Mouse (Mus musculus): ENCODE measurements around the gene Rnaseh2b. TPM values are rescaled to one million over a fixed set of nuclear protein-coding genes. Genes with fewer than 3 reads are reported as not detected.

Rnaseh2b gene
- polyA plus RNA-seq (2012), result 13.1 and 19.9 TPM in 2 replicates

DNA sequence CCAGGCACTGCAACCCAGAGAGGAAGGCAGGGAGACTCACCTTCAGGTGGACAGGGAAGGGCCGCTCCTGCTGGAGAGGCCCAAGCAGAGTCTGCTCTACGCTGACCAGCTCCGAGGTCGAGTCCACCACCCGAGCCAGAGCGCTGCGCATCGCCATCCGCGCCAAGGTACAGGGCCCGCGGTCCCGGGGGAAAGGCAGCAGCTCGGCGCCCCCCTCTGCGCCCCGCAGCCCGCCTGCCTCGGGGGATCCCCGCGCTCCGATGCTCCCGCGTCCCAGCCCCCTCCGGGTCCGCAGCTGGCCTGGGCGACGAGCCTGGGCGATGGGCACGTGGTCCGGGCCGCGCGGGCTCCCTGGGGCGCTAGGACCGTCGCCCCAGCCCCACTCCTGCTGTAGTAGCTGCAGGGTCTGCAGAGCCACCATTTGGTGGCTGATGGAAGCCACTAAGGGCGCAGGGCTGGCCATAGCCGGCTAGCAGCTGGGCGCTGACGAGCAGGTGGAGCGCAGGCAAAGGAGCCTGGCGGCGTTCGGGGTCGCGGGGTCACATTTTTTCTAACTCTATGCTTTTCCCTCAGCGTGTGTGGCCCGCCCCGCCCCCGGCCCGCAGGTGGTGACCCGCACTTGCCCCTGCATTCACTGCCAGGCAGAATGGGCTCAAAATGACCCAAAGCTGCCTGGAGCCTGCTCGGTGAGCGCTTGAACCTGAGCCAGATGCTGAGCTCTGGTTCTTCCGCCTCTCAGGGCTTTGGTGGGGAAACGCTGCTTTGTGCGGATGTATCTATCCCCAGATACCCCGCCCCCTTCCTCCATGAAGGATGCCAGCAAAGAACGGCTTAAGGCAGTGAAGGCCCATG is at the start of gene Rnaseh2b, which contains the start of gene Dleu7:
Rnaseh2b (plus strand) TSS at position 102 of the 852 bp plus-strand sequence.
Dleu7 (minus strand) TSS at position 560 of the 852 bp plus-strand sequence.
- TF ChIP-seq GATA1 (IDR thresholded peaks at IDR 0.05; ENCODE audit: low read length), result no peak

- no peak for TF ChIP-seq GATA1 (IDR thresholded peaks at IDR 0.05; ENCODE audit: low read length)
Measured at GRCm38 (mm10) chr14:62243530-62243929, 48.9 kb upstream of the Rnaseh2b start.

DNA sequence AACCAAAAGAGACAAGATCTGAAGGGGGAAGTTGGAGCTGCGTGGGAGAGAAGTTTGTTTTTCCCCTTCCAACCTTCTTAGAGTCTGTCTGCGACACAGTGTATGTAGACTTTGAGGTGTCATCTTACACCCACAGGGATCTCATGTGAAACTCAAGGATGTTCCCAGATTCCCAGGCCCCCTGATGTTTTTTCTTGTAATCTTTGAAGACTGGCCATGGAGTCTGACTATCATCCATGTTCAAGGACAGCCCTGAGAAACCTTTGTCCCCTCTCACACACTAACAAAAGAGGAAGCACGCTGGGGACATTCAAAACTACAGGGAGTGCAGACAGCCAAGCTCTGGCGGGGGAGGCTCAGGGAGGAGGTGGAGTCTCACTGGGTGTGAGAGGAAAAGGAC is 46.8 kb upstream of the Rnaseh2b start:
- TF ChIP-seq GATA1 (IDR thresholded peaks at IDR 0.05; ENCODE audit: low read length), result no peak

GRCm38 (mm10) chr14:62248345-62248744 is 44.0 kb upstream of the Rnaseh2b start:
- no peak for TF ChIP-seq GATA1 (IDR thresholded peaks at IDR 0.05; ENCODE audit: low read length)

DNA sequence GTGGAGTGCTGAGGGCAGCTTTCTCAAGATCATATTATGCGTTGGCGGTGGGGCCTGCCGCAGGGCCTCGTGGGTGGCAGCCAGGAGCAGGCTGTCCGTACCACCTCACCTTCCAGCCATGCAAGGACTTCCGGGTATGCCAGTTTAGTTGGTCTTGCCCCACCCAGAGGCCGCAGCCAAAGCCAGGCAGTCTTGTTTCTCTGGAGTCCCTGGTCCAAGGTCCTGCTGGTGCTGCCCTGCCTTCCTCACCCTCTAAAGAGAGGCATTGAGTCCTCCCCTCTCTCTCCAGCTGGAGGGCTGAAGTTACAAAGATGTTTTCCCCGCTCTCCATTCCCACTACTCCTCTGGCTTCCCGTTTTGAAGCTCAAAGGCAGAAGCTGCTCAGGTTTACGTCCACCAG is 43.6 kb upstream of the Rnaseh2b start:
- no peak for TF ChIP-seq GATA1 (IDR thresholded peaks at IDR 0.05; ENCODE audit: low read length)

- TF ChIP-seq GATA1 (IDR thresholded peaks at IDR 0.05; ENCODE audit: low read length), result no peak
Measured at GRCm38 (mm10) chr14:62249251-62249650, 43.1 kb upstream of the Rnaseh2b start.

- no peak for TF ChIP-seq GATA1 (IDR thresholded peaks at IDR 0.05; ENCODE audit: low read length)
Measured at GRCm38 (mm10) chr14:62250046-62250445, 42.3 kb upstream of the Rnaseh2b start.

DNA sequence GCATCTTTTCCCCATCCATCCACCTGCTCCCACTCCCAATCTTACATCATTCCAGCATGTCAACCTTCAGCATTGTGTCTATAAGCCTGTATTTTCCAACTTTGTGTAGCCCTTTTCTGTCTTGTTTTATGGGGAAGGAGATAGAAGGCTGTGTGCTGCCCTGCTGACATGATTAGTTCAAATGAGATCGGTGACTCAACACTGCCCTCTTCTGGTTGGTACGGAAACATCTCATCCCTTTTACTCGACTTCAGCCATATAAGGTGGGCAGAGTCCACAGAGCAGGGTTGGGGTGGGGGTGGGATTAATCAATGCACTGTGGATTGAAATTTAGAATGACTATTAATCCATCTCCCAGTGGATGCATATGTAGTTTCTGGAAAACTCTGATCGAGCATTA is 40.4 kb upstream of the Rnaseh2b start:
- no peak for TF ChIP-seq GATA1 (IDR thresholded peaks at IDR 0.05; ENCODE audit: low read length)

- no peak for TF ChIP-seq GATA1 (IDR thresholded peaks at IDR 0.05; ENCODE audit: low read length)
Measured at GRCm38 (mm10) chr14:62254371-62254770, 38.0 kb upstream of the Rnaseh2b start.

DNA sequence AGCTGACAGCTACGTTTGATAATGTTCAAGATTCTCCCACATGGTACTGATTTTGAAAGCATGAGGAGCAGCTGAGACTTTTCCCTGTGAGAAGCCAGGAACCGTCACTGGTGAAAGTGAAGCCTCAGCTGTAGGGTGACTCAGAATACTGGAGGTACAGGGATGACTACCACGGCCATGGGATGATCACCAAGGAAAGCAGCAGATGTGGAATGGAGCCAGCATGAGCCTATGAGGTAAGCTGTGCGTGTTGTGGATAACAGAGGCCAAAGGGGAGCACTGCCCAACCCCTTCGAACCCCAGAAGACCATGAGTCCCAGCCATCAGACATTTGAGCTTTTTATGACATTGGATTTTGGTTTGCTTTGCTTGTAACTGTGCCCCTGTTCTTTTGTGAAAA is 36.3 kb upstream of the Rnaseh2b start:
- no peak for TF ChIP-seq GATA1 (IDR thresholded peaks at IDR 0.05; ENCODE audit: low read length)

DNA sequence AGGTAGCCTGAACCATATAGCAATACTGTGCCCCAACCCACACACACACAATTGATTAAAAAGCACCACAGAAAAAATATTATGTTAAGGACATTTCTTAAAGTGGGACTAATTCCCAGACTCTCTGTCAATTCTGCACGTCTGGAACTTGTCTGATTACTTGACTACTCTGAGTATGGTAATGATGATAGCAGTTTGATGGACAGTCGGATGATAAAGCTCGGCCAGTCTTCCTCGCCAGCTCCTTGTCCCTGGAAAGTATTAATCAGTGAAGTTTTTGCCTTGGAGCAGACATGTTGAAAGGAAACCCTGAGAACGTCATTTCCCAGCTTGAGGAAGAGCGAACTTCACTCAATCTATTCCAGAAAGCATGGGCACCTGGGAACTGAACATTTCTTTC is 34.3 kb upstream of the Rnaseh2b start:
- TF ChIP-seq GATA1 (IDR thresholded peaks at IDR 0.05; ENCODE audit: low read length), result no peak

DNA sequence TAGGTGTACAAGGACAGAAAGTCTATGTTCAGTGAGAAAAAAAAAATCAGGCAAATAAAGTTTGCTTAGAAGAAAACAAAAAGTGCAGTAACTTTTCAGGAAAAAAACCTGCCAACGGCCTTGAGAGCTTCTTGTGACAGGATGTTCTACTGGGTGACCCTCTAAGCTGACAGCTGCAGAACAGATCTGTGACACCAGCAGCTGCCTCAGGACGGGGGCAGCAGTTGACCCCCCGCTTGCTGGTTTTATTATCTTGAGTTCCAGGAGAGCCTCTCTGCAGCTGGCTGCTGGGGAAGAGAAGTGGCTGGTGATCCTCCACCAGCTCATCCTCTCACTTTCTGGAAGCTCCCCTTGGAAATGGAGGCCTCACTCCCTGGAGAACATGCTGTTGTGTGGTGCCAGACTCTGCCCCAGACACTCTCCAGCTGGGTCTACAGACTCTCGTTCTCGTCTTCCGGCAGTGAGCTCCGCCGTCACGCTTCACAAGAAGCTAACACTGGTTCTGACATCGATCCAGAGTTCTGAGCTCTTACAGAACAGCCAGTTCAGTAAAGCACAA is 33.3 kb upstream of the Rnaseh2b start:
- no peak for TF ChIP-seq GATA1 (IDR thresholded peaks at IDR 0.05; ENCODE audit: low read length)

DNA sequence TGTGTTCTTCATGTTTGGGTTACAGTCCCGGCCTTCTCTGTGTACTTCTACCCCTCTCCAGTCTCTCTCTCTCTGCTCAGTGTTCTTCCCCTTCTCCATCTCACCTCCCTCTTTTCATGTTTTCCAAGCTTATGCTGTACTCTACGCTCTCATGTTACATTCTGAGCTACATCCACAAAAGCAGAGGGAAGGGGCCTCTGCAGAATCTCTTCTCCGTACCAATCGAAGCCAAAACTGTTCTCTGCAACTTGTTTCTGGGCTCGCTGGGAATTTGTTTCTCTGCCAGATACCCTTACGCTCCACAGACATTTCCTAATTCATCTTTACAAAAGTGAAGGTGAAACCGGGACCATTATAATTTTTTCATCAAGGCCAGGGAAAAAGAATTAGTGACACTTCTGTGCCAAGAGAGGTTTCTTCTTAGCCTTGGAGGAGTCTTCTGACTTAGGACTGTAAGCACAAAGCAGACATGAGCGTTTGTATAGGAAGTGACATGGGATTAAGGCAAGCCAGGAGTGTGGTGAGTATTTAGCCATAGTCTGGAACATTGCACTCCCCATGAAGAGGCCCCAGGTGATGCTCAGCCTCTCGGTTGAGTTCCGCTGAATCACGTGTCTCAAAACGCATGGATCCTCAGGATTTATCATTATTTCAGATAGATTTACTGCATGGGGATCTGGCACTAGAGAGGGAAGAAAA is 21.5 kb upstream of the Rnaseh2b start:
- no peak for TF ChIP-seq GATA1 (IDR thresholded peaks at IDR 0.05; ENCODE audit: low read length)

DNA sequence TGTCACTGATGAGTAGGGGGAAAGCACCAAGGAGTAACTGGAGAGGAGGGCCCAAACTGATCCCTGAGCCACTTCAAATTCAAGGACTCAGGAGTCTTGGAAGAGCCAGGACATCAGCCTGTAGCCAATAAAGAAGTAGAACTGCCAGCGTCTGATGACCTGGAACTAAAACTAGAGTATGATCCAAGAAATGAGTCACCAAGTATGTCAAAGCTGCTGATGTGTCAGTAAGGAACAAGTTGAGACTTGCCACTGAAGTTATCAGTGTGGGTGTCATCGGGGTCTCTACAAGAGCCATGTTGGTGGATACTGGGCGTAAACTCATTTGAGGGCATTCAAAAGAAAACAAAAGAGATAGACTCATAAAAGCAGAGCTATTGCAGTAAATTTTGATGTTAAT is 18.8 kb upstream of the Rnaseh2b start:
- TF ChIP-seq GATA1 (IDR thresholded peaks at IDR 0.05; ENCODE audit: low read length), result no peak

DNA sequence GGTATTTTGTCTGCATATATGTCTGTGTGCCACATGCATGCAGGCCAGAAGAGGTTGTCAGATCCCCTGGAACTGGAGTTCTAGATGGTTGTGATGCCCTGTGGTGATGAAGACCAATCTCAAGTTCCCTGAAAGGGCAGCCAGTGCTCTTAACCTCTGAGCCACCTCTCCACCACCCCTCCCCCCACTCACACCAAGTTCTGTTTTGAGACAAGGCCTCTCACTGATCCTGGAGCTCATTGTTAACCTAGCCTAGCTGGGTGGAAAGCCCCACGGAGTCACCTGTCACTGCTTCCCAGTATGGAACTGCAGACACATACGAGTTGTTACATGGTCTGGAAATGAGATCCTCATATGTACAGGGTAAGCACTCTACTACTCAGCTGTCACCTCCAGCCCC is 9.4 kb upstream of the Rnaseh2b start:
- TF ChIP-seq GATA1 (IDR thresholded peaks at IDR 0.05; ENCODE audit: low read length), result no peak

- TF ChIP-seq GATA1 (IDR thresholded peaks at IDR 0.05; ENCODE audit: low read length), result no peak
Measured at GRCm38 (mm10) chr14:62288731-62289130, 3.7 kb upstream of the Rnaseh2b start.
